Mouse (Mus musculus) spleen, adult 2 months (tissue): ENCODE data around the gene Ska2. TPM values are rescaled to one million over a fixed set of nuclear protein-coding genes. Genes with fewer than 3 reads are reported as not detected.

ENCODE experiments used
- DNase-seq, 2 experiments: peaks; one replicate each; pipeline versions ENCODE4 v3.0.0 to v3.0.0-alpha.2; 2012 to 2021; ENCODE audit warnings: low spot score in 2 of 2, low read depth in 1 of 2
- H3K27ac ChIP-seq: fragments of 200-500 bp; 2 replicates; pipeline ENCODE4 v1.5.1; 2012; ENCODE audit warnings: low read length, inconsistent platforms; ENCODE audit not compliant: insufficient read depth
- H3K27me3 ChIP-seq: fragments of 200-500 bp; 2 replicates; pipeline ENCODE4 v1.6.1; 2012; ENCODE audit warnings: mild to moderate bottlenecking, moderate library complexity, low read length, inconsistent platforms; ENCODE audit not compliant: control insufficient read depth, insufficient read depth
- H3K36me3 ChIP-seq: fragments of 200-500 bp; 2 replicates; pipeline ENCODE4 v1.6.1; 2012; ENCODE audit warnings: mild to moderate bottlenecking, low read length, inconsistent platforms; ENCODE audit not compliant: control insufficient read depth, insufficient read depth
- H3K4me1 ChIP-seq: fragments of 200-500 bp; 2 replicates; pipeline ENCODE4 v1.6.1; 2011; ENCODE audit warnings: inconsistent platforms; ENCODE audit not compliant: control insufficient read depth, insufficient read depth, insufficient read length
- H3K4me3 ChIP-seq: fragments of 200-500 bp; 2 replicates; pipeline ENCODE4 v1.5.1; 2011; ENCODE audit warnings: mild to moderate bottlenecking, inconsistent platforms; ENCODE audit not compliant: insufficient read depth, insufficient read length; ENCODE audit errors: extremely low read depth
- CTCF ChIP-seq: fragments of 200-500 bp; IDR thresholded peaks from 2 replicates; pipeline ENCODE4 v1.5.1; 2011; ENCODE audit warnings: mild to moderate bottlenecking, inconsistent platforms; ENCODE audit not compliant: insufficient read depth, insufficient read length, insufficient replicate concordance; ENCODE audit errors: extremely low read depth
- POLR2A ChIP-seq: fragments of 200-500 bp; IDR thresholded peaks from 2 replicates; pipeline ENCODE4 v1.6.1; 2011; ENCODE audit warnings: low read depth, low read length, inconsistent platforms
- WGBS: fragments of 180-500 bp; shearing (Covaris S2); methylation state at CpG from one replicate; pipeline ENCODE4 v1.1.7; 2018; 5-methylcytosine and 5-hydroxymethylcytosine counted together
- polyA plus RNA-seq: library from polyadenylated mRNA; depleted of rRNA; stranded (reverse); fragments of >200 nt; gene quantifications from 2 replicates; pipeline ENCODE4 v1.2.3, GENCODE M21; 2012; rRNA removed

The Ska2 gene
- 2.5 and 2.6 TPM in 2 replicates for polyA plus RNA-seq

GRCm38 (mm10) chr11:87108755-87109518 lies at the start of gene Ska2:
Ska2 (plus strand) TSS chr11:87109234.
- Histone ChIP-seq H3K4me3 (peak within 1 kb of the TSS; percentile 71), H3K27me3 (no peaks in the 10 kb centered on the region), H3K4me1 (no peaks in the 10 kb centered on the region), H3K36me3 (no peaks in the 10 kb centered on the region; the same call in 1 of the 2 replicates), H3K27ac (peak within 1 kb of the TSS; percentile 15)
- WGBS: under 1% methylated on average over 40 of the region's 40 CpGs
- peak; percentile 24 for TF ChIP-seq POLR2A
- no peak for TF ChIP-seq CTCF
- DNase-seq: peak; percentile 94 to 99

GRCm38 (mm10) chr11:87060410-87060809 lies 48.6 kb upstream of the Ska2 start:
- no peak for DNase-seq
- 88% methylated on average over 2 of the region's 2 CpGs for WGBS
- no peaks in the 10 kb centered on the region for H3K27me3 ChIP-seq
- H3K27ac ChIP-seq: no peak overlapping the region
- H3K4me3 ChIP-seq: no peak overlapping the region
- H3K36me3 ChIP-seq: no peaks in the 10 kb centered on the region
- no peaks in the 10 kb centered on the region for H3K4me1 ChIP-seq
- no peak for TF ChIP-seq POLR2A
- TF ChIP-seq CTCF: no peak

GRCm38 (mm10) chr11:87062087-87062486 lies 46.9 kb upstream of the Ska2 start:
- H3K36me3 ChIP-seq: no peaks in the 10 kb centered on the region
- no peak for DNase-seq
- H3K4me1 ChIP-seq: no peaks in the 10 kb centered on the region
- no peak overlapping the region for H3K4me3 ChIP-seq
- TF ChIP-seq POLR2A (no peak), CTCF (no peak)
- H3K27me3 ChIP-seq: no peaks in the 10 kb centered on the region
- WGBS: 73% methylated on average over 3 of the region's 3 CpGs
- no peak overlapping the region for H3K27ac ChIP-seq

GRCm38 (mm10) chr11:87073343-87073865 lies 35.6 kb upstream of the Ska2 start:
- 8% methylated on average over 24 of the region's 24 CpGs for WGBS
- H3K27ac ChIP-seq: no peak overlapping the region

GRCm38 (mm10) chr11:87073866-87074440 lies 35.1 kb upstream of the Ska2 start, which contains the start of gene Gdpd1:
Gdpd1 (minus strand) TSS chr11:87074062.
- 0 out of 2 replicates have a peak, but pooled peaks have one; percentile 18 for TF ChIP-seq CTCF
- TF ChIP-seq POLR2A: no peak
- Histone ChIP-seq H3K4me1 (peaks cover 4% of the 10 kb centered on the region; the same call in 1 of the 2 replicates), H3K27me3 (no peaks in the 10 kb centered on the region), H3K27ac (no peak within 1 kb of the TSS), H3K36me3 (peaks cover 3% of the 10 kb centered on the region), H3K4me3 (peak within 1 kb of the TSS; percentile 59)
- WGBS: 2% methylated on average over 43 of the region's 43 CpGs
- DNase-seq: peak; percentile 47 to 80

More at GRCm38 (mm10) chr11:87073343-87073865, 35.6 kb upstream of the Ska2 start:
- TF ChIP-seq POLR2A (no peak), CTCF (no peak)
- H3K27me3 ChIP-seq: no peaks in the 10 kb centered on the region
- DNase-seq: no peak
- H3K4me1 ChIP-seq: peaks cover 4% of the 10 kb centered on the region; the same call in 1 of the 2 replicates
- H3K4me3 ChIP-seq: peak overlapping the region; percentile 59
- peaks cover 3% of the 10 kb centered on the region for H3K36me3 ChIP-seq

GRCm38 (mm10) chr11:87083712-87084111 lies 25.3 kb upstream of the Ska2 start:
- no peak for DNase-seq
- H3K36me3 ChIP-seq: peaks cover 20% of the 10 kb centered on the region
- WGBS: 95% methylated on average over 1 of the region's 1 CpGs
- peaks cover 11% of the 10 kb centered on the region for H3K4me1 ChIP-seq
- no peak overlapping the region for H3K27ac ChIP-seq
- TF ChIP-seq POLR2A (no peak), CTCF (no peak)
- H3K4me3 ChIP-seq: no peak overlapping the region
- no peaks in the 10 kb centered on the region for H3K27me3 ChIP-seq
